Mouse (Mus musculus) midbrain, embryonic 11.5 days (tissue): Measurements from ENCODE around the gene Celf2. TPM values are rescaled to one million over a fixed set of nuclear protein-coding genes. Genes with fewer than 3 reads are reported as not detected.

Source experiments
- ATAC-seq: fragments of 200-750 bp; cut with Nextera tagmentation; 2 replicates; pipeline ENCODE4 v1.8.0; 2017; ENCODE audit warnings: moderate TSS enrichment, moderate library complexity; ENCODE audit not compliant: low FRiP score
- DNase-seq: peaks from one replicate; pipeline ENCODE4 v3.0.0; 2015; ENCODE audit warnings: low spot score; ENCODE audit errors: missing footprints
- H3K27ac ChIP-seq: fragments of 300-500 bp; sonication (generic); 2 replicates; pipeline ENCODE4 v1.5.1; 2014; ENCODE audit warnings: low read depth, low read length
- H3K27me3 ChIP-seq: fragments of 300-500 bp; sonication (generic); 2 replicates; pipeline ENCODE4 v1.6.1; 2014; ENCODE audit warnings: mild to moderate bottlenecking, low read length, moderate library complexity, mixed read lengths; ENCODE audit not compliant: control insufficient read depth, insufficient read depth
- H3K36me3 ChIP-seq: fragments of 300-500 bp; sonication (generic); 2 replicates; pipeline ENCODE4 v1.6.1; 2014; ENCODE audit warnings: mild to moderate bottlenecking, low read length, moderate library complexity, mixed read lengths; ENCODE audit not compliant: control insufficient read depth, insufficient read depth
- H3K4me1 ChIP-seq: fragments of 300-500 bp; sonication (generic); 2 replicates; pipeline ENCODE4 v1.6.1; 2014; ENCODE audit warnings: low read length; ENCODE audit not compliant: control insufficient read depth, insufficient read depth
- H3K4me2 ChIP-seq: fragments of 300-500 bp; sonication (generic); 2 replicates; pipeline ENCODE4 v1.6.1; 2014; ENCODE audit warnings: mild to moderate bottlenecking, moderate library complexity
- H3K4me3 ChIP-seq: fragments of 300-500 bp; sonication (generic); 2 replicates; pipeline ENCODE4 v1.5.1; 2014; ENCODE audit warnings: low read depth, low read length
- H3K9ac ChIP-seq: fragments of 300-500 bp; sonication (generic); 2 replicates; pipeline ENCODE4 v1.6.1; 2014; ENCODE audit warnings: low read length
- H3K9me3 ChIP-seq: fragments of 300-500 bp; sonication (generic); 2 replicates; pipeline ENCODE4 v1.6.1; 2016; ENCODE audit warnings: low read length; ENCODE audit not compliant: control insufficient read depth
- WGBS: fragments of 180-500 bp; shearing (Covaris S2); extraction: QIAGEN DNeasy Blood & Tissue Kit; methylation state at CpG from one replicate; pipeline ENCODE4 v1.1.7; 2014; 5-methylcytosine and 5-hydroxymethylcytosine counted together
- polyA plus RNA-seq: library from polyadenylated mRNA; unstranded; fragments of >200 nt; fragmentation: Nextera tagmentation; extraction: Ambion mirVana; gene quantifications from 2 replicates; pipeline ENCODE4 v1.2.1, GENCODE M21; 2014

Gene Celf2
- polyA plus RNA-seq, 1 experiment from 2014 or later = 92.7 TPM

DNA sequence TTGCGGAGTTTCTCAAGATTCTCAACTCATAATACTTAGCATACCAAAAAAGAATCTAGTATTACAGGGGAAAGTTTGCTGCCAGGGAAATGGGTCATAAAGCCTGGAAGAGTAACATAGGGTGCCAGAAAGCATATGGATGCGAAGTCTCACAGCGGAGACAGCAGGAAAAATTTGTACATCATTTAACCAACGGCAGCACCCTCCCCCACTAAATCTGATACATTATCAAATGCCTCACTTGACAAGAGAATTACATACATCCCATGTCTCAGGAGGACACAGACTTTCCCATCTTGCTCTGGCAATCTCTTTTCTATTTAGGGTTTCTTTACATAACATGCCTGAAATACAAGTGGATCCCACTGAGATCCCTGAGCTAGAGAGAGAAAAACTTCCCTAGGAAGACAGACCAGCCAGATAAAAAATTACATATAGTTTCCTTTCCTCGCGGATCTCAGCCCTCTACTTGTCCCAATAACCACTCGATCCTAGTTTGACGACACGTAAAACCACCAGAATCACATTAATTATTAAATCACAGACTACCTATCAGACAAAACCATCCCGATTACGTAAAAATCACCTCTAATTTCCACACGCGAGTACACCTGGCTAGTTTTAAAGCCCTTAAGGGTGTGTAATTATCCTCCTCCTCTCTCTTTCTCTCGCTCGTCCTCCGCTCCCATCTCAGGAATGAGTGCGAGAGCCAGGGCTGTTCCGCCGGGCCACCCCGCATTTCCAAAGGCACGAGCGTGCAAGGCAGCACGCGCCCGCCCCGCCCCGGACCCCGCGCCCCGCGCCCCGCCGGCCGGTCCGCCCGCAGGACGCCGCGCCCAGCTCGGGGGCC is 637.9 kb downstream of the Celf2 start:
- Histone ChIP-seq H3K4me3 (peak overlapping the region; percentile 89), H3K9me3 (no peaks in the 10 kb centered on the region), H3K27me3 (no peaks in the 10 kb centered on the region; the same call in 1 of the 2 replicates), H3K36me3 (no peaks in the 10 kb centered on the region), H3K27ac (peak overlapping the region; percentile 86), H3K9ac (peak overlapping the region; percentile 94), H3K4me1 (peaks cover 30% of the 10 kb centered on the region), H3K4me2 (peak overlapping the region; percentile 86)
- 3% methylated on average over 35 of the region's 40 CpGs for WGBS
- DNase-seq (peak; percentile 95), ATAC-seq (peak; percentile 53; the same call in 1 of the 2 replicates)

DNA sequence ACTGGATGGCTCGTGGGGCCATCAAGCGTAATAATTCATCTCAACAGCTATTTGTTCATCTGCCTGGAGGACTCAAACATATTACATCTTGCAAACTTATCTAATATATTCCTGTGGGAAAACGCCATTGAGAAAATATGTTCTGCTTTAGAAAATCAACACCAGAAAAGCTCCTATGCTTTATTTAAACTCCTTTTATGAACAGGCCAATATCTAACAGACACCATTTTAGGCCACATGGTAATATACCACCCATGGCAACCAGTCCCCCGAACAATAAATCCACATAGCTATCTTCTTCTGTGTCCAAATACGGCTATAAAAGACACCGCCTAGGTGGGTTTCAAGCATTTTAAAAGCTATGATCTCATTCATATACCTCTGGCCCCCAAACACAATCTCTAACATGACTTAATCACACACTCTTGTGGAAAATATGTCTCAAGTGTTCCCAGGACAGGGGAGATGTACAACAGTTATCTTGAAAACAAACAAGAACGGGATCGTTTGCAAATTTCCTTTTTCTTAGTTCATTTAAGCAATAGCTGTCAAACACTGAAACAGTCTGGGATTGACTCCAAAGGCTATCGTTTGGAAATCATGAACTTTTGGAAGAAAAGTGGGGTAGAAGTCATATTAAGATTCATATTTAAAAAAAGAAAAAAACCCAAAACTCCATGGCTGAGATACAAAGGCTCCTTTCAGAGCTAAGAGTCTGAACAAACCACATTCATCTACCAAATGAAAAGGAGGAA is 639.2 kb downstream of the Celf2 start:
- Histone ChIP-seq H3K27ac (no peak overlapping the region), H3K4me1 (peaks cover 22% of the 10 kb centered on the region), H3K4me3 (no peak overlapping the region), H3K9me3 (no peaks in the 10 kb centered on the region), H3K27me3 (no peaks in the 10 kb centered on the region; the same call in 1 of the 2 replicates), H3K36me3 (no peaks in the 10 kb centered on the region), H3K9ac (no peak overlapping the region), H3K4me2 (no peak overlapping the region)
- no peak for ATAC-seq
- DNase-seq = no peak
- WGBS = 59% methylated on average over 9 of the region's 9 CpGs

DNA sequence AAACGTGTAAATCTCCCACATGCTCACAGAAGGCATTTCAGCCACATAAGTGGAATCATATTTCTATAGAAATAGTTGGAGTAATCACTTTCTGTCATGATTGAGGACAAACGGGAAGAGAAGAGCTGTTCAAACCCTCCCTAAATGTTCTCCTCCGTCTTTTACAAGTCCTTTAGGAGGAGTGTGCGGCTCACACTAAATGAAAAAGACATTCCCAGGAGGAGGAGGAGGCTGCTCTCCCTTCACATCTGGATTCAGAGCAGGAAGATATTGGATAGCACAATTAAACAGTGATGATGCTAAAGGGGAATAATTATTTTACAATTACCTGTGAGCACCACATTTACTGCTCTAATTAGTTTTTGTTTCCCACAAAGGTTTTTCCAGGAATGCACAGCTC is 642.1 kb downstream of the Celf2 start:
- 41% methylated on average over 4 of the region's 4 CpGs for WGBS
- Histone ChIP-seq H3K36me3 (no peaks in the 10 kb centered on the region), H3K4me1 (peaks cover 8% of the 10 kb centered on the region), H3K9me3 (no peaks in the 10 kb centered on the region), H3K9ac (no peak overlapping the region), H3K4me3 (no peak overlapping the region), H3K27ac (no peak overlapping the region), H3K27me3 (no peaks in the 10 kb centered on the region; the same call in 1 of the 2 replicates), H3K4me2 (no peak overlapping the region)
- ATAC-seq (no peak), DNase-seq (no peak)

DNA sequence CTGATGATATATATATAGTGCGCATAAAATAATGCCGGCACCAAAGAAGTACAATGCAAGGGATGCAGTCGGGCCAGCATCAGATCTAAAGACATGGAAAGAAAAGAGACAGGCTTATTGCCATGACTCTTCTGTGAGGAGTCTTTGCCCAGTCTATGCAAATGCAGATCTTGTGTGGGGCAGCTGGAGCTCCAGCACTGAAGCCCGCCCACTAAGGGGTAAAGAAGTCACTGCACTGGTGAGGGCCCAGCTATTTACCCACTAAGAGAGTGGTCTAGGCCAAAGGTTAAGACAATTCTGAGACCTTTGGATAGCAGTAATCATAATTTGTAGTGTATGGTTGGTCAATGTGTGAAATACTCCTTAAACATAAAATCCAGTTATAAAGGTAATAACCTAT is 643.6 kb downstream of the Celf2 start:
- Histone ChIP-seq H3K9ac (no peak overlapping the region), H3K4me2 (no peak overlapping the region), H3K27ac (no peak overlapping the region), H3K4me3 (no peak overlapping the region), H3K4me1 (peaks cover 5% of the 10 kb centered on the region), H3K27me3 (no peaks in the 10 kb centered on the region), H3K36me3 (no peaks in the 10 kb centered on the region), H3K9me3 (no peaks in the 10 kb centered on the region)
- 75% methylated on average over 4 of the region's 4 CpGs for WGBS
- DNase-seq = no peak
- ATAC-seq = peak; percentile 56; the same call in 1 of the 2 replicates

DNA sequence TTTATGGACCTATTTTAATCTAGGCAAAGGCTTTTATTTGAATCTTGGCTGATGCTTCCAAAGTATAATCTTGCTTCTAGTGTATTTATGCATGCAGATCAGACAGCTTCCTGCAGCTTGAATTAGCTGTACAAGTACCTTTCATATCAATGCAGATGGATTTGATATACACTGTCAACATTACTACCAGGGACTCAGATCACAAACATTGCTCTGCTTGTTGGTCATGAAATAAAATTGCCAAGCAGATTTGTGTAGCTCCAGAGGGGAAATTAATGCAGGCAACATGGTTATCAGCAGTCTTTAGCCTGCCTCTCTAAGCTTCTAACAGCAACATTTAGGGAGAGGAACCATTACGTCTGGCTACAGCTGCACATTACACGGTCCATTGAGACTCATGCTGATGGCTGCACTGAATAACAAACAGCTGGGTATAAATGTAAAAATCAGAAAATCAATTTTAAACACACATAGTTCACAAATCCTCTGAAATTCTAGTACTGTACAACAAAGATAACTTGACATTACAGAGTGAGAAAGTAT is 659.2 kb downstream of the Celf2 start:
- WGBS = 35% methylated on average over 2 of the region's 2 CpGs
- DNase-seq (no peak), ATAC-seq (0 out of 2 replicates have a peak, but pooled peaks have one; percentile 58)
- peaks cover 2% of the 10 kb centered on the region; the same call in 1 of the 2 replicates for H3K4me1 ChIP-seq
- no peaks in the 10 kb centered on the region for H3K27me3 ChIP-seq
- H3K9me3 ChIP-seq = peaks cover 3% of the 10 kb centered on the region; the same call in 1 of the 2 replicates
- H3K9ac ChIP-seq = no peak overlapping the region
- H3K36me3 ChIP-seq = no peaks in the 10 kb centered on the region
- no peak overlapping the region for H3K4me3 ChIP-seq
- H3K27ac ChIP-seq = no peak overlapping the region
- no peak overlapping the region for H3K4me2 ChIP-seq

DNA sequence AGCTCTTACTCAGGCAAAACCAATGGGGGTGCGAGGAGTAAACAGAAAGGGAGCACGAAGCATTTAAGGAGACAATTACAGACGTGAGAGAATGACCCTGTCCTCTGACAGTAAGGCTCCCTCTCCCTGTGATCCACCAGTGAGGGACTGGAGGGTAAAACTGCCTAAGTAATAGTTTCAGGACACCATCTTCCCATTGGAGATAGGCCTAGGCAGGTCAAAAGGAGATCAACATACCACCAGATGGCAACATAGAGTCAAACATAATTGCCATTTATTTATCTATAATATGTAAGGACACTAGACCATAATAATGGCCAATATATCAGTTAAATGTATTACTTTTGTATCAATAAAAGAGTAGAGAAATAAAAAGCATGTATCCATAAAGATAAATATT is 660.0 kb downstream of the Celf2 start:
- H3K9ac ChIP-seq = no peak overlapping the region
- no peak overlapping the region for H3K4me3 ChIP-seq
- peaks cover 2% of the 10 kb centered on the region; the same call in 1 of the 2 replicates for H3K4me1 ChIP-seq
- H3K9me3 ChIP-seq = peaks cover 3% of the 10 kb centered on the region; the same call in 1 of the 2 replicates
- no peaks in the 10 kb centered on the region for H3K27me3 ChIP-seq
- WGBS = 51% methylated on average over 3 of the region's 3 CpGs
- no peak for ATAC-seq
- no peak for DNase-seq
- no peak overlapping the region for H3K4me2 ChIP-seq
- no peak overlapping the region for H3K27ac ChIP-seq
- H3K36me3 ChIP-seq = no peaks in the 10 kb centered on the region

DNA sequence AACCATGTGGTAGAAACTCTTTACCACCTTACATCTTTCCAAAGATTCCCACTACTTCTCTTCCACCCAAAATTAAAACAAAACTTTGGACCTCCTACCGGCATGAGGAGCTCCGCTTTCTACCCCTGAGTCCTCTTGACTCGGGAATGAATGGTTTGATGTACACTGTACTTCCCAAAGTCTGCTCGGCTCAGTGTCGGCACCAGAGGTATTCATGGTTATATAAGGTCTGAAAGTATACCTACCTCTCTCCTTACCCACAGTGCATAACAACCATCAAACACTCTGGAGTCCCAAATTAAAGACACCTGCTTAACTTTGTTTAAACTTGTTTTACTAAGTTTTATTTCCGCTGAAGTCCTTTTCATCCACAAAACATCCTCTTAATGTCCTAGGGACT is 679.3 kb downstream of the Celf2 start:
- DNase-seq (no peak), ATAC-seq (no peak)
- H3K9me3 ChIP-seq = no peaks in the 10 kb centered on the region
- H3K4me2 ChIP-seq = no peak overlapping the region
- WGBS = 87% methylated on average over 6 of the region's 6 CpGs
- no peaks in the 10 kb centered on the region for H3K27me3 ChIP-seq
- no peak overlapping the region for H3K27ac ChIP-seq
- no peaks in the 10 kb centered on the region for H3K36me3 ChIP-seq
- 0 out of 2 replicates have a peak, but pooled peaks cover 6% of the 10 kb centered on the region for H3K4me1 ChIP-seq
- H3K9ac ChIP-seq = no peak overlapping the region
- H3K4me3 ChIP-seq = no peak overlapping the region

DNA sequence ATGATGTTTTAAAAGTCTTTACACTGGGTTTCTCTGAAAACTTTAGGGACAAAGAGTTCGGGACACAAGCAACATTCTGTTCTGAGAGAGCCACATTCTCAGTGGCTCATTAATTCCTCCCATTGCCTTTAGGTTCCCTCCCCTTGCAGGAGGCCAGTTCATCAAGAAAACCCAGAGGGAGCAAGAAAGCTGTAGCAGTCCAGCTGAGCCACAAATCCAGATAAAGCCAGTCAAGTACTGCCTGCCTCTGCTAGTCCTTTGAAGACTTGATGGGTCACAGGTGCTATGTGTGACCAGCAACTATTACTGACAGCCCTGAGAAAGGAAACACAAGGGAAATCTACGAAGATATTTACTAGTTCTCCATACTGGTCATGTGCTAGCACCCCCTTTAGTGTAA is 681.8 kb downstream of the Celf2 start:
- WGBS = 37% methylated on average over 2 of the region's 2 CpGs
- ATAC-seq (peak; percentile 85), DNase-seq (no peak)
- H3K4me1 ChIP-seq = 0 out of 2 replicates have a peak, but pooled peaks cover 6% of the 10 kb centered on the region
- H3K27me3 ChIP-seq = no peaks in the 10 kb centered on the region
- H3K4me2 ChIP-seq = no peak overlapping the region
- H3K27ac ChIP-seq = no peak overlapping the region
- no peaks in the 10 kb centered on the region for H3K9me3 ChIP-seq
- no peaks in the 10 kb centered on the region for H3K36me3 ChIP-seq
- H3K9ac ChIP-seq = no peak overlapping the region
- no peak overlapping the region for H3K4me3 ChIP-seq
